In genomic region chr11:33992938-33993337, GRCm38 (mm10) we compare ENCODE assay signal across 8 mouse cellular contexts. TPM values are rescaled to one million over a fixed set of nuclear protein-coding genes. Genes with fewer than 3 reads are reported as not detected.
DNase-seq lines count a peak whose midpoint lies in the region; ATAC-seq lines count a peak whose summit lies in the region.
"Had no signal": no experiment of that assay in that cellular context is flagged by ENCODE, and none has a peak within 500 bp of the region (broad histone marks: within the 10 kb centered on the region; RNA-seq: fewer than 3 reads in every experiment).

TSS of gene Kcnip1 (minus strand) at chr11:33993152.

- peaks cover 29% of the 10 kb centered on the region for H3K27me3 ChIP-seq in embryonic facial prominence, embryonic 13.5 days
- no peaks in the 10 kb centered on the region for H3K27me3 ChIP-seq in hindbrain, embryonic 13.5 days
- H3K27me3 ChIP-seq in midbrain, embryonic 12.5 days = no peaks in the 10 kb centered on the region

- no peak within 1 kb of the TSS for H3K4me3 ChIP-seq in embryonic facial prominence, embryonic 13.5 days
- no peak within 1 kb of the TSS for H3K4me3 ChIP-seq in hindbrain, embryonic 13.5 days
- H3K4me3 ChIP-seq in midbrain, embryonic 12.5 days = no peak within 1 kb of the TSS
- H3K4me3 ChIP-seq: liver, embryonic 13.5 days had no signal

- ATAC-seq in embryonic facial prominence, embryonic 13.5 days (ENCODE audit: insufficient number of reproducible peaks, insufficient read depth, low FRiP score, low TSS enrichment, low read depth) = 0 out of 2 replicates have a peak, but pooled peaks have one; percentile 39
- ATAC-seq in hindbrain, embryonic 13.5 days (ENCODE audit: low FRiP score) = peak; percentile 40
- peak; percentile 49 for ATAC-seq in midbrain, embryonic 12.5 days (ENCODE audit: low FRiP score, low read depth)

- H3K4me1 ChIP-seq in embryonic facial prominence, embryonic 13.5 days = peaks cover 10% of the 10 kb centered on the region
- peaks cover 22% of the 10 kb centered on the region for H3K4me1 ChIP-seq in hindbrain, embryonic 13.5 days (replicated peaks)
- peaks cover 12% of the 10 kb centered on the region; the same call in 1 of the 2 replicates for H3K4me1 ChIP-seq in midbrain, embryonic 12.5 days

- 22% methylated on average over 12 of the region's 12 CpGs for WGBS in embryonic facial prominence, embryonic 13.5 days
- WGBS in hindbrain, embryonic 13.5 days = 25% methylated on average over 12 of the region's 12 CpGs
- 30% methylated on average over 12 of the region's 12 CpGs for WGBS in midbrain, embryonic 12.5 days

- peak within 1 kb of the TSS; percentile 48 for H3K4me2 ChIP-seq in embryonic facial prominence, embryonic 13.5 days
- peak within 1 kb of the TSS; percentile 35 for H3K4me2 ChIP-seq in hindbrain, embryonic 13.5 days
- peak within 1 kb of the TSS; percentile 3; the same call in 1 of the 2 replicates for H3K4me2 ChIP-seq in midbrain, embryonic 12.5 days (replicated peaks)
- H3K4me2 ChIP-seq: liver, embryonic 13.5 days had no signal

- H3K27ac ChIP-seq in embryonic facial prominence, embryonic 13.5 days = no peak within 1 kb of the TSS
- H3K27ac ChIP-seq in hindbrain, embryonic 13.5 days = peak within 1 kb of the TSS; percentile 41; the same call in 1 of the 2 replicates
- H3K27ac ChIP-seq in midbrain, embryonic 12.5 days (replicated peaks) = no peak within 1 kb of the TSS
- H3K27ac ChIP-seq: liver, embryonic 13.5 days had no signal

- 0 out of 2 replicates have a peak within 1 kb of the TSS, but pooled peaks have one; percentile 16 for H3K9ac ChIP-seq in embryonic facial prominence, embryonic 13.5 days
- H3K9ac ChIP-seq in hindbrain, embryonic 13.5 days = peak within 1 kb of the TSS; percentile 43; the same call in 1 of the 2 replicates
- no peak within 1 kb of the TSS; the same call in 1 of the 2 replicates for H3K9ac ChIP-seq in midbrain, embryonic 12.5 days (replicated peaks)
- H3K9ac ChIP-seq: liver, embryonic 13.5 days had no signal

- H3K9me3 ChIP-seq in embryonic facial prominence, embryonic 13.5 days = no peaks in the 10 kb centered on the region
- H3K9me3 ChIP-seq in hindbrain, embryonic 13.5 days = no peaks in the 10 kb centered on the region
- no peaks in the 10 kb centered on the region for H3K9me3 ChIP-seq in midbrain, embryonic 12.5 days
- H3K9me3 ChIP-seq: liver, embryonic 13.5 days had no signal

- H3K36me3 ChIP-seq in embryonic facial prominence, embryonic 13.5 days = no peaks in the 10 kb centered on the region
- H3K36me3 ChIP-seq in hindbrain, embryonic 13.5 days = no peaks in the 10 kb centered on the region
- H3K36me3 ChIP-seq in midbrain, embryonic 12.5 days = no peaks in the 10 kb centered on the region
- H3K36me3 ChIP-seq: liver, embryonic 13.5 days had no signal

- peak; percentile 13 for DNase-seq in lung, postnatal 10 days
- no peak for DNase-seq in lung, adult 18-20 months
- no peak for DNase-seq in adrenal gland, postnatal 4 days (ENCODE audit: low spot score in 2 of 2)
- DNase-seq in spleen, postnatal 10 days (ENCODE audit: low spot score in 2 of 2) = no peak
- DNase-seq: liver, embryonic 13.5 days had no signal

RNA-seq across cellular contexts. Expression of gene Kcnip1, which starts in this region (rescaled TPM):
- polyA plus RNA-seq in embryonic facial prominence, embryonic 13.5 days (2015; fragmentation: Nextera tagmentation; extraction: Ambion mirVana) = 4.3 and 5.3 TPM in 2 replicates
- polyA plus RNA-seq in hindbrain, embryonic 13.5 days (2015; fragmentation: Nextera tagmentation; extraction: Ambion mirVana) = 71.3 and 75.5 TPM in 2 replicates
- polyA plus RNA-seq in midbrain, embryonic 12.5 days (2016; fragmentation: Nextera tagmentation; extraction: Ambion mirVana) = 15.0 and 15.5 TPM in 2 replicates
- 1 to 10 TPM; 6.6 to 7.3 TPM for total RNA-seq in adrenal gland, postnatal 4 days (2021)
